Mouse (Mus musculus) inflammation-experienced regulatory T-cells, adult 6 months (primary cell): Measurements from ENCODE around the gene Rspo3. TPM values are rescaled to one million over a fixed set of nuclear protein-coding genes. Genes with fewer than 3 reads are reported as not detected.

Source experiments
- ATAC-seq: one replicate; pipeline ENCODE4 v1.8.0; 2017
- polyA plus RNA-seq, 3 experiments: library from polyadenylated mRNA; unstranded; fragments of 100-300 nt; shearing (Covaris generic); gene quantifications; one replicate each; pipeline ENCODE4 v1.2.1; 2017

Gene Rspo3
- polyA plus RNA-seq, result not detected

- no peak for ATAC-seq
These were observed at the start of gene Rspo3 for GRCm38 (mm10) chr10:29535546-29536260. Gene Rspo3, minus strand, starts transcription at chr10:29535867.

GRCm38 (mm10) chr10:29581940-29582339 lies 46.3 kb upstream of the Rspo3 start:
- ATAC-seq, result no peak

GRCm38 (mm10) chr10:29581476-29581875 lies 45.8 kb upstream of the Rspo3 start:
- ATAC-seq, result no peak

GRCm38 (mm10) chr10:29555983-29556382 lies 20.3 kb upstream of the Rspo3 start:
- ATAC-seq, result no peak

DNA sequence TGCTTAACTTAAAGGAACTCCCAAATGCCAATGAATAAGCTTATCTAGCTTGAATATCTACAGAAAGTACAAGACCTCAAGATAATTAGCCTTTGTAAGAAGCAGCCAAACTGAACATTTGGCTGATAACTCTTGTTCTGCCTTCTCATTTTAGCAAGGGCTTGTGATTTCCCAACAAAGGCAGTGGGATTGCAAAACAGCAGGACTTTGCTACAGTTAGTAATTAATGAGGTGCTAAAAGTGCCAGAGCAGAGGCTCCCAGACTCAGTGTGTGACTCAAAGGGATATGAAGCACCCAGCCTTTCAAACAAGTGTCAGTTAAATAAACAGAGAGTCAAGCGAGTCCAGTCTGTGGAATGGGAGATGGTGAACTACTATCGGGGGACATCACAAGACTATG lies 18.7 kb upstream of the Rspo3 start:
- ATAC-seq, result no peak

DNA sequence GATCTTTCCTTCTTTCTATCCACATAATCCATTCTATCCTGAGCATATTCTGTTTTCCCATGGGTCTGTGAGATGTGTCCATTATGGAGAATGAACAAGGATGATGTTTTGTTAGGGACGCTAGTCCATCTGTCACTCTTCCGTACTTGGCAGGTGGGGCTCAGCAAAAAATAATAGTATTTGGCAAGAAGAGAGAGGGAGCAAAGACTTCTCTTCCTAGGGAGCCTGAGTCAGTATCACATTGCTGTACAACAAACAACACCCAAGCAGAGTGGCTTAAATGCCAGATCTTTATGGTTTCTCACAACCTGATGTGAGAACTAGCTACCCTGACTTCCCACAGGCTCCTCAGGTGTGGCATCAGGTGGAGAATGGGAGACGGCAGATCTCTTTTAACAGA lies 7.3 kb upstream of the Rspo3 start:
- no peak for ATAC-seq

DNA sequence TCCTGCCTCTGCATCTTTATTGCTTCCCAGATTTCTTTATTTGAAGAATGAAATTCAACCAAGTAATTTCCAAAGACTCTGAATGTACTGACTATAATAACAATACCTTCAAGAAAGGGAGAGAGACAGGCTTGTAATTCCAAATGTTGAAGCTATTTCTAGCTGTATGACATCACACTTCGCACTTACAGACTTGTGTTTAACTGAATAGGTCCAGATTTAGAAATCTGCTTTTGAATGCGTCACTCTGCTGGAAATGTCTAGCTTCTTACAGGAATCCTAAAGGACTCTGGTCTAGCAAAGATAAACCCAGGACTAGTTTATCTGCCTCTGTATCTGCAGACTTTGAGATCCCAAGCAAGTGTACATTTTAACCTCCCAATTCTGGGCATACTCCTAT lies 3.8 kb upstream of the Rspo3 start:
- ATAC-seq, result no peak

- no peak for ATAC-seq
These were observed 3.1 kb upstream of the Rspo3 start for GRCm38 (mm10) chr10:29538791-29539190.

DNA sequence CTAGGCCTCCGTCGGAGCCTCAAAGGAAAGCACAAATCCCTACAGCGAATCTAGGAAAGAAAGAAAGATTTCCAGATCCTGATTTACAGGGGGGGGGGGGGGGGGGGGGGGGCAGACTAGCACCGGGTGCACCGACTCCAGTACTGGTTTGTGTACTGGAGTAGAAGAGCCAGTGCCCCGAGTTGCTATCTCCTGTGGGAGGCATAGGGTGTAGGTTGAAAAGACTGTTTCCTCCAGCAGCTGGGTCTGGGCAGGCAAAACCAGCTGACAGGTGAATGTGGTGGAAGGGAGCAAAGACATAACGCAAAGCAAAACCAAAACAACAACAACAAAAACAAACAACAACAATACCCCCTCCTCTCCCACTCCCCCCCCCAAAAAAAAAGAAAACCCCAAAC lies 838 bp downstream of the Rspo3 start:
- ATAC-seq, result no peak

GRCm38 (mm10) chr10:29533846-29534829 lies 1.5 kb downstream of the Rspo3 start:
- no peak for ATAC-seq

- no peak for ATAC-seq
These were observed 2.6 kb downstream of the Rspo3 start for GRCm38 (mm10) chr10:29532821-29533715.

GRCm38 (mm10) chr10:29513563-29513962 lies 22.1 kb downstream of the Rspo3 start:
- ATAC-seq, result no peak

- ATAC-seq, result no peak
These were observed 27.5 kb downstream of the Rspo3 start for GRCm38 (mm10) chr10:29508167-29508566.

DNA sequence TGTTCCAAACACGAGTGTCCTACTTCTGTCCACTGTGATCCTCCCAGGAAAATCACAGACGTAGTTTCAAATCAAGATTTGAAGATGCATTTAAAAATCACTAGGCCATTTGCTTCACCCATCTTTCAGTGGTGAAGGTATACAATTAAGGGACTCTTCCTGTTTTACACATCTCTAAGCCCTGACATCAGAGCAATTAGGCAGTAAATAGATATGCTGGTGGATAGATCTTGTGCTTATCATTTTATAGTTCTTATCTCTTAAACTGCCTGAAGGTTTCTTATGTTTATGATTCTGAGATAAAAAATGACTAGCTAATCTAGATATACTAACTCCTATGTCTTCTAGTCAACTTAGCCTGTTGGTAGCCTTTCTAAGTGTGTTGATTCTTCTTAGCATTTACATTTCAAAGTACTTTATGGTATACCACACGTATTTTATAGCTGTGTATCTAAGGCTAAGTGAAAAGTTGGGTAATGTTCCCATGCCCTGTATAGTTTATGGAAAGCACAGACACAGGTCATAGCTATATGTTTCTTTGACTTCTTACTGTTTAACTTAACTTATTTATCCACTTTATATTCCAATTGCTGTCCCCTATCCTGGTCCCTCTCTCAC lies 38.4 kb downstream of the Rspo3 start:
- ATAC-seq, result no peak

DNA sequence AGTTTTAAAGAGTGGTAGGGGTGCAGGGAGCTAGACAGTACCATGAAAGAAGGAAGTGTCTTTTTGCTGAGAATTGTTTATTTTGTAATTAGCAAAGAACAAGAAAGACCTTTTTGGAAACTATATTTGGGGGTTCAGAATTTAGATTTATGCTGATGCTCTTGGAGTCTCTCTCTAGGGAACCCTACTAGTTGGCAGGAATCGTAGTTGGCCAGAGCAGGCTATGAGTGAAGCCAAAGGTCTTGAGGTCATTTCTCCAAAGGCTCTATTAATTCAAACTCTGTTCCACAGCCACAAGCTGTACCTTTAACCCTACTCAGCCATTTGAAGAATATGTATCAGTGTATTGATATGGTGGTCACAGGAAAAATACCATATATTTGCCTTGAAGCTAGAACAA lies 41.7 kb downstream of the Rspo3 start:
- ATAC-seq, result no peak

DNA sequence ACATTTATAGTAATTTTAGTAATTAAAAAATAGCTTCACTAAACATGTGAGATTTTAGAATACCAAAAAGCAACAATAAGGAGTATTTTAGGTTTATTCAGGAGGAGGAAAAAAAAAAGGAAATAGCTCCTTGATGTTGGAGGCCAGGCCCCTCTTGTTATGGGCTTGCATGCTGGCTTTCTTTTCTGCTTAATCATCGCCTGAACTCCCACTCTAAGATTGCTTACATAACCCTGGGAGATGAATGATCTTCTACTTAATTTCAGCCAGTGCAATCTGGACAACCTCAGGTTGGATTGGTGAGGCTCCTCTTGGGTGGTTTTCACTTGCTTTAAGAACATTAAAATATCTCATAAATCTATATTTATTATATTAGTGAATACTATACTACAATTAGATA lies 54.7 kb downstream of the Rspo3 start:
- ATAC-seq, result no peak

- no peak for ATAC-seq
These were observed 56.3 kb downstream of the Rspo3 start for GRCm38 (mm10) chr10:29479401-29479800.

- ATAC-seq, result no peak
These were observed 65.2 kb downstream of the Rspo3 start for GRCm38 (mm10) chr10:29470454-29470853.

- no peak for ATAC-seq
These were observed 75.6 kb downstream of the Rspo3 start for GRCm38 (mm10) chr10:29460100-29460499.

DNA sequence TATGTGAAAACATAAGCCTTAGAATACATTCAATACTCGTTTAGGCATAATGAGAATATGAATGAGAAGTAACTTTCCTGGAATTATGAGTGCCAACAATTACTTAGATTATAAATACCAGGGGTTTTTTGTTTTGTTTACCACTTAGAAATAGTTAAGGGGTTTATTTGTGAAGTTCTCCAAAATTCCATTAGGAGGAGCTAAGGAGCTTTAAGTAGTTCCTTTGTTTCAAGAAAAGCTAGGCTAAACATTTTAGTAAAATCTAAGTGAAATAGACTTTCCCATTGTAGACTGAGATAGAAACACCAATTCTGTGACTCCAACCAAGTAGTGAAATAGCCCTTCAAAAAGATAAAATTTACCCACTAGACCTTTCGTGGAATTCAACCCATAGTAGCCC lies 76.0 kb downstream of the Rspo3 start:
- no peak for ATAC-seq

DNA sequence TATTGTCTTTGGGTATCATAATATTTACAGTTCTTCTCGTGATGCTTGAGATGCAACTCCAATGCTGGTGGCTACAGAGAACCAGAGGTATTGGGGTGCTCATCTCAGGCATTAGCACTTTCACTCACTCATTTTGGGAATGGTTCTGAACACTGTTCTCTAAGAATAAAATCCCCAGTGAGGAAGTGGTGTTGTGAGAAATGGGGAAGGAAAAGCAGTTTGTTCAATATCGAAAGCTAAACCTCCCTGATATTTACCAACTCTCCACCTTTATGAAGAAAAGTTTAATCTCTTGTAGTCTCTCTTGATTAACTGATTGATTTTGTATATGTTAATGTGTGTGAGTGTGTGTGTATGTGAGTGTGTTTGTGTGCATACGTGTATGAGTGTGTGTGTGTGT lies 90.6 kb downstream of the Rspo3 start:
- no peak for ATAC-seq

GRCm38 (mm10) chr10:29441297-29441696 lies 94.4 kb downstream of the Rspo3 start:
- ATAC-seq, result no peak
